Mouse (Mus musculus) midbrain, embryonic 12.5 days (tissue): ENCODE results near the gene Tmem160. TPM values are rescaled to one million over a fixed set of nuclear protein-coding genes. Genes with fewer than 3 reads are reported as not detected.
A peak's percentile ranks its signal among the peaks of the same experiment; 100 is the strongest.

Source experiments
- ATAC-seq: fragments of 200-750 bp; cut with Nextera tagmentation; 2 replicates; pipeline ENCODE4 v1.8.0; 2017; ENCODE audit warnings: low read depth, moderate TSS enrichment, moderate library complexity; ENCODE audit not compliant: low FRiP score
- H3K27ac ChIP-seq: fragments of 300-500 bp; sonication (generic); replicated peaks from 2 replicates; pipeline ENCODE4 v1.5.1; 2016; ENCODE audit warnings: mild to moderate bottlenecking
- H3K27me3 ChIP-seq: fragments of 300-500 bp; sonication (generic); 2 replicates; pipeline ENCODE4 v1.6.1; 2016; ENCODE audit warnings: mild to moderate bottlenecking
- H3K36me3 ChIP-seq: fragments of 300-500 bp; sonication (generic); 2 replicates; pipeline ENCODE4 v1.6.1; 2016
- H3K4me1 ChIP-seq: fragments of 300-500 bp; sonication (generic); 2 replicates; pipeline ENCODE4 v1.6.1; 2016
- H3K4me2 ChIP-seq: fragments of 300-500 bp; sonication (generic); replicated peaks from 2 replicates; pipeline ENCODE4 v1.6.1; 2016; ENCODE audit warnings: mild to moderate bottlenecking, moderate library complexity
- H3K4me3 ChIP-seq: fragments of 300-500 bp; sonication (generic); 2 replicates; pipeline ENCODE4 v1.5.1; 2016; ENCODE audit warnings: mild to moderate bottlenecking
- H3K9ac ChIP-seq: fragments of 300-500 bp; sonication (generic); replicated peaks from 2 replicates; pipeline ENCODE4 v1.6.1; 2016; ENCODE audit warnings: mild to moderate bottlenecking, moderate library complexity
- H3K9me3 ChIP-seq: fragments of 300-500 bp; sonication (generic); 2 replicates; pipeline ENCODE4 v1.6.1; 2016; ENCODE audit warnings: mild to moderate bottlenecking
- WGBS: fragments of 180-500 bp; shearing (Covaris S2); methylation state at CpG from one replicate; pipeline ENCODE4 v1.1.7; 2016; 5-methylcytosine and 5-hydroxymethylcytosine counted together
- polyA plus RNA-seq: library from polyadenylated mRNA; unstranded; fragments of >200 nt; fragmentation: Nextera tagmentation; extraction: Ambion mirVana; gene quantifications from 2 replicates; pipeline ENCODE4 v1.2.1, GENCODE M21; 2016

Gene Tmem160
- polyA plus RNA-seq, 1 experiment from 2014 or later, result 51.1 TPM

- H3K4me3 ChIP-seq, result no peak overlapping the region
- H3K9me3 ChIP-seq, result no peaks in the 10 kb centered on the region
- H3K4me2 ChIP-seq, result no peak overlapping the region
- ATAC-seq, result no peak; the same call in 1 of the 2 replicates
- no peaks in the 10 kb centered on the region for H3K36me3 ChIP-seq
- H3K27ac ChIP-seq, result no peak overlapping the region
- 3% methylated on average over 17 of the region's 17 CpGs for WGBS
- H3K4me1 ChIP-seq, result peaks cover 29% of the 10 kb centered on the region
- H3K27me3 ChIP-seq, result peaks cover 91% of the 10 kb centered on the region
- no peak overlapping the region for H3K9ac ChIP-seq
These were observed 19.6 kb downstream of the Tmem160 start for GRCm38 (mm10) chr7:16472116-16472709.

- H3K27ac ChIP-seq, result no peak overlapping the region
- peaks cover 96% of the 10 kb centered on the region for H3K27me3 ChIP-seq
- H3K4me3 ChIP-seq, result no peak overlapping the region
- ATAC-seq, result no peak
- WGBS, result 57% methylated on average over 8 of the region's 8 CpGs
- no peak overlapping the region for H3K4me2 ChIP-seq
- no peaks in the 10 kb centered on the region for H3K9me3 ChIP-seq
- H3K4me1 ChIP-seq, result peaks cover 18% of the 10 kb centered on the region
- H3K36me3 ChIP-seq, result no peaks in the 10 kb centered on the region
- no peak overlapping the region for H3K9ac ChIP-seq
These were observed 21.3 kb downstream of the Tmem160 start for GRCm38 (mm10) chr7:16473847-16474246.

GRCm38 (mm10) chr7:16474445-16474844 is 21.9 kb downstream of the Tmem160 start:
- H3K4me3 ChIP-seq, result peak overlapping the region; percentile 22
- peak overlapping the region; percentile 34 for H3K4me2 ChIP-seq
- H3K27ac ChIP-seq, result no peak overlapping the region
- H3K27me3 ChIP-seq, result peaks cover 91% of the 10 kb centered on the region
- peaks cover 18% of the 10 kb centered on the region for H3K4me1 ChIP-seq
- no peaks in the 10 kb centered on the region for H3K9me3 ChIP-seq
- no peak overlapping the region for H3K9ac ChIP-seq
- ATAC-seq, result no peak
- WGBS, result 5% methylated on average over 33 of the region's 33 CpGs
- no peaks in the 10 kb centered on the region for H3K36me3 ChIP-seq

- Histone ChIP-seq H3K27me3 (peaks cover 86% of the 10 kb centered on the region), H3K9me3 (no peaks in the 10 kb centered on the region), H3K4me3 (peak overlapping the region; percentile 20), H3K4me2 (peak overlapping the region; percentile 50), H3K4me1 (peaks cover 18% of the 10 kb centered on the region), H3K36me3 (no peaks in the 10 kb centered on the region), H3K9ac (no peak overlapping the region), H3K27ac (no peak overlapping the region)
- 5% methylated on average over 23 of the region's 23 CpGs for WGBS
- ATAC-seq, result no peak
These were observed 22.7 kb downstream of the Tmem160 start for GRCm38 (mm10) chr7:16475321-16475720.

- 2% methylated on average over 48 of the region's 59 CpGs for WGBS
- no peak for ATAC-seq
- Histone ChIP-seq H3K9ac (no peak overlapping the region; the same call in 1 of the 2 replicates), H3K9me3 (no peaks in the 10 kb centered on the region), H3K4me3 (peak overlapping the region; percentile 37), H3K27ac (no peak overlapping the region), H3K27me3 (peaks cover 79% of the 10 kb centered on the region), H3K4me1 (peaks cover 18% of the 10 kb centered on the region), H3K4me2 (peak overlapping the region; percentile 50), H3K36me3 (no peaks in the 10 kb centered on the region)
These were observed 23.4 kb downstream of the Tmem160 start for GRCm38 (mm10) chr7:16475764-16476599.

GRCm38 (mm10) chr7:16476600-16476989 is 24.0 kb downstream of the Tmem160 start:
- no peak overlapping the region for H3K27ac ChIP-seq
- H3K4me3 ChIP-seq, result peak overlapping the region; percentile 37
- H3K4me2 ChIP-seq, result peak overlapping the region; percentile 50
- ATAC-seq, result no peak
- no peaks in the 10 kb centered on the region for H3K9me3 ChIP-seq
- under 1% methylated on average over 34 of the region's 34 CpGs for WGBS
- no peaks in the 10 kb centered on the region for H3K36me3 ChIP-seq
- peaks cover 18% of the 10 kb centered on the region for H3K4me1 ChIP-seq
- H3K27me3 ChIP-seq, result peaks cover 73% of the 10 kb centered on the region
- no peak overlapping the region; the same call in 1 of the 2 replicates for H3K9ac ChIP-seq

DNA sequence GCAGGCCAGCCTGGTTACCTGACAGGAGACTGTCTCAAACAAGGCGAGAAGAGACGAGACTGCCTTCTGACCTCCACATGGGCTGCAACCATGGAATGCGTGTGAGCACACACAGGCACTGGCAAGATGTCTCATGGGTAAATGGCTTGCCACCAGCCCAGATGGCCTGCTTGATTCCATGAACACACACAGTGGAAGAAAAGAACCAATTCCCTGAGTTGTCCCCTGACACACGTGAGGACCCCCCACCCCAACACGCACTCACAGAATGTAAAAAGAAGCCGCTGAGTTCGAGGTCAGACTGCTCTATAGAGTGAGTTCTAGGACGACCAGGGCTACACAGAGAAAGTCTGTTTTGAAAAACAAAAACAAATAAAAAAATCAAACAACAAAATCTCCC is 25.0 kb downstream of the Tmem160 start, which contains the start of gene Npas1:
Gene Npas1, minus strand, starts transcription at position 101 of the 400 bp plus-strand sequence.
- Histone ChIP-seq H3K36me3 (no peaks in the 10 kb centered on the region), H3K4me1 (peaks cover 15% of the 10 kb centered on the region), H3K9me3 (no peaks in the 10 kb centered on the region), H3K9ac (no peak within 1 kb of the TSS; the same call in 1 of the 2 replicates), H3K27ac (no peak within 1 kb of the TSS), H3K4me2 (peak within 1 kb of the TSS; percentile 50), H3K4me3 (peak within 1 kb of the TSS; percentile 37), H3K27me3 (peaks cover 64% of the 10 kb centered on the region)
- 90% methylated on average over 8 of the region's 8 CpGs for WGBS
- ATAC-seq, result no peak

DNA sequence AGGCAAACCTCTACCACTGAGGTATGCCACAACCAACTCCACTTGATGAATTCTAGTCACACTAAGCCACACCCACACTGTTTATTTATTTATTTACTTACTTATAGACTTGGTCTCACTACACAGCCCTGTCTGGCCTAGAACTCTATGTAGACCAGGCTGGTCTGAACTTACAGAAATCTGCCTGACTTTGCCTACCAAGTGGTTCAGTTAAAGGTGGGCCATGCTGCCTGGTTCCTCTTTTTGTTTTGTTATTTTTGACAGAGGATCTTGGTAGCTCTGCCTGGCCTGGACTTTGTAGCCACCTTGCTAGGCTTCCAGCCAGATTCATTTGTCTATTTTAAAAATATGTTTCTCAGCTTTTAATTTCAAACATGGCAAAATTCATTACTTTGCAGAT is 36.2 kb downstream of the Tmem160 start:
- H3K27me3 ChIP-seq, result 0 out of 2 replicates have a peak, but pooled peaks cover 3% of the 10 kb centered on the region
- H3K4me1 ChIP-seq, result no peaks in the 10 kb centered on the region
- no peak overlapping the region for H3K4me2 ChIP-seq
- H3K9ac ChIP-seq, result no peak overlapping the region
- no peaks in the 10 kb centered on the region for H3K9me3 ChIP-seq
- no peak overlapping the region for H3K27ac ChIP-seq
- ATAC-seq, result no peak
- H3K36me3 ChIP-seq, result no peaks in the 10 kb centered on the region
- H3K4me3 ChIP-seq, result no peak overlapping the region

- Histone ChIP-seq H3K4me2 (no peak overlapping the region), H3K36me3 (no peaks in the 10 kb centered on the region), H3K27ac (no peak overlapping the region), H3K9ac (no peak overlapping the region), H3K9me3 (no peaks in the 10 kb centered on the region), H3K4me3 (no peak overlapping the region), H3K27me3 (no peaks in the 10 kb centered on the region), H3K4me1 (no peaks in the 10 kb centered on the region)
- WGBS, result 90% methylated on average over 9 of the region's 9 CpGs
- ATAC-seq, result no peak
These were observed 37.4 kb downstream of the Tmem160 start for GRCm38 (mm10) chr7:16489948-16490347.

- no peaks in the 10 kb centered on the region for H3K27me3 ChIP-seq
- peaks cover 17% of the 10 kb centered on the region for H3K36me3 ChIP-seq
- no peak overlapping the region for H3K27ac ChIP-seq
- ATAC-seq, result no peak
- H3K9me3 ChIP-seq, result no peaks in the 10 kb centered on the region
- no peak overlapping the region for H3K4me3 ChIP-seq
- no peaks in the 10 kb centered on the region for H3K4me1 ChIP-seq
- H3K4me2 ChIP-seq, result no peak overlapping the region
- WGBS, result 34% methylated on average over 3 of the region's 3 CpGs
- H3K9ac ChIP-seq, result no peak overlapping the region
These were observed 39.2 kb downstream of the Tmem160 start for GRCm38 (mm10) chr7:16491759-16492158.

- Histone ChIP-seq H3K36me3 (peaks cover 22% of the 10 kb centered on the region), H3K4me1 (no peaks in the 10 kb centered on the region), H3K27ac (no peak overlapping the region), H3K4me2 (no peak overlapping the region), H3K4me3 (no peak overlapping the region), H3K9ac (no peak overlapping the region), H3K9me3 (no peaks in the 10 kb centered on the region), H3K27me3 (no peaks in the 10 kb centered on the region)
- 60% methylated on average over 3 of the region's 3 CpGs for WGBS
- ATAC-seq, result no peak
These were observed 39.6 kb downstream of the Tmem160 start for GRCm38 (mm10) chr7:16492211-16492610.

DNA sequence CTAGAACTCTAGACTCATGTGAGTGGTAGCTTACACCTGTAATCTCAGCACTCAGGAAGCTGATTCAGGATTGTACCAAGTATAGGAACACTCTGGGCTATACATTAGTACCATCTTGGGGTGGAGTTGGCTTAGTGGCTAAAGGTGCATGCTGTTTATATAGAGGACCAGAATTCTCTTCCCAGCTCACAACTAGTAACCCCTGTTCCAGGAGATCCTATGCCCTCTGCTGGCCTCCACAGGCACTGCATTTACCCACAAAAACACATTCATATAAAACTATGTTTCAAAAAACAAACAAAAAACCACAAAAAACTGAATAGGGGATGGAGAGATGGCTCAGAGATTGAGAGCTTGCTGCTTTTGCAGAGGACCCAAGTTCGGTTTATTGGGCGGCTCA is 40.8 kb downstream of the Tmem160 start:
- Histone ChIP-seq H3K4me1 (no peaks in the 10 kb centered on the region), H3K27me3 (no peaks in the 10 kb centered on the region), H3K27ac (no peak overlapping the region), H3K4me2 (no peak overlapping the region), H3K4me3 (no peak overlapping the region), H3K9ac (no peak overlapping the region), H3K36me3 (peaks cover 34% of the 10 kb centered on the region), H3K9me3 (no peaks in the 10 kb centered on the region)
- WGBS, result 34% methylated on average over 2 of the region's 2 CpGs
- ATAC-seq, result no peak
